Mouse (Mus musculus) limb, embryonic 15.5 days (tissue): Measurements from ENCODE around the gene Atoh8. TPM values are rescaled to one million over a fixed set of nuclear protein-coding genes. Genes with fewer than 3 reads are reported as not detected.

Source experiments
- ATAC-seq: fragments of 200-750 bp; cut with Nextera tagmentation; 2 replicates; pipeline ENCODE4 v1.8.0; 2017; ENCODE audit warnings: low read depth, moderate TSS enrichment; ENCODE audit not compliant: insufficient number of reproducible peaks, low FRiP score, low TSS enrichment
- H3K27ac ChIP-seq: fragments of 300-500 bp; sonication (generic); 2 replicates; pipeline ENCODE4 v1.5.1; 2015; ENCODE audit warnings: moderate library complexity, mild to moderate bottlenecking, inconsistent platforms
- H3K27me3 ChIP-seq: fragments of 300-500 bp; sonication (generic); 2 replicates; pipeline ENCODE4 v1.6.1; 2015; ENCODE audit warnings: inconsistent platforms
- H3K36me3 ChIP-seq: fragments of 300-500 bp; sonication (generic); 2 replicates; pipeline ENCODE4 v1.6.1; 2015; ENCODE audit warnings: inconsistent platforms
- H3K4me1 ChIP-seq: fragments of 300-500 bp; sonication (generic); 2 replicates; pipeline ENCODE4 v1.6.1; 2015; ENCODE audit warnings: inconsistent platforms
- H3K4me2 ChIP-seq: fragments of 300-500 bp; sonication (generic); 2 replicates; pipeline ENCODE4 v1.6.1; 2015; ENCODE audit warnings: mild to moderate bottlenecking, inconsistent platforms
- H3K4me3 ChIP-seq: fragments of 300-500 bp; sonication (generic); 2 replicates; pipeline ENCODE4 v1.5.1; 2015; ENCODE audit warnings: mild to moderate bottlenecking, inconsistent platforms
- H3K9ac ChIP-seq: fragments of 300-500 bp; sonication (generic); 2 replicates; pipeline ENCODE4 v1.6.1; 2015; ENCODE audit warnings: inconsistent platforms
- H3K9me3 ChIP-seq: fragments of 300-500 bp; sonication (generic); 2 replicates; pipeline ENCODE4 v1.6.1; 2016; ENCODE audit warnings: inconsistent platforms
- WGBS: fragments of 180-500 bp; shearing (Covaris S2); methylation state at CpG from one replicate; pipeline ENCODE4 v1.1.7; 2015; 5-methylcytosine and 5-hydroxymethylcytosine counted together
- polyA plus RNA-seq: library from polyadenylated mRNA; unstranded; fragments of >200 nt; fragmentation: Nextera tagmentation; extraction: Ambion mirVana; gene quantifications from 2 replicates; pipeline ENCODE4 v1.2.1, GENCODE M21; 2015

Gene Atoh8
- polyA plus RNA-seq, result 17.0 and 20.2 TPM in 2 replicates

DNA sequence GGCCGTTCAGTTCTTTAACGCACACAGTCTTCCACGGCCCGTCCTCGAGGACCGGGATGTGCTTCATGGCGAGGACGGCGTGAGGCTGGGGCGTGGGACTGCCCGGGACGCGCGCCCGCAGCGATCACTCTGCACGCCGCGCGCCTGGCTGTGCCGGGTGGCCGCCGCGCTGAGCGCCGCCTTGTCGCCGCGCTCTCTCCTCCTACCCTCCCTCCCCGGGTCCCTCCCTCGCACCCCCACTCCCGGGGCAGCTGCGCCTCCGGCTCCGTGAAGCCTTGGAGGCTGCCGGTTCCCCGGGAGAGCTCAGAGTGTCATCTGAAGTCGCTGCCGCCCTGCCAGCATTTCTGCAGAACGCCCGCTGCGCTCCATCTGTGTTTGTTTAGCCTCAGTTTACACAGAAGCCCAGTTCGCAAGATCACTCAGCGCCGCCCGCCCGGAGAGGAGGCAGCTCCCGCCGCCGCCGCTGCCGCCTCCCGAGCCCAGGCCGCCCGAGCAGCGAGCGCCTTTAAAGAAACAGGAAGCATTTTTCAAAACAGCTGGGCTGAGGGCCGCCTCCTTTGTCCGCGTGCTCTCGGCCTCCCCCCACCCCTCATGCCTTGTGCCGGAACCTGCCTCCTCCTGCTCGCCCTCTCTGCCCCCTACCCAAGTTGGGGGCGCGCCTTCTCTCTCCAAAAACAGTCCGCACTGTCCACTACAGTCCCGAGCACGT, at the start of gene Atoh8:
Atoh8 (minus strand) TSS at position 480 of the 709 bp plus-strand sequence.
- 0 out of 2 replicates have a peak, but pooled peaks have one; percentile 31 for ATAC-seq
- Histone ChIP-seq H3K4me2 (peak within 1 kb of the TSS; percentile 97), H3K27me3 (peaks cover 22% of the 10 kb centered on the region), H3K9ac (peak within 1 kb of the TSS; percentile 58), H3K4me1 (peaks cover 89% of the 10 kb centered on the region), H3K9me3 (no peaks in the 10 kb centered on the region), H3K36me3 (no peaks in the 10 kb centered on the region), H3K27ac (peak within 1 kb of the TSS; percentile 80), H3K4me3 (peak within 1 kb of the TSS; percentile 70)
- WGBS, result 1% methylated on average over 66 of the region's 68 CpGs

DNA sequence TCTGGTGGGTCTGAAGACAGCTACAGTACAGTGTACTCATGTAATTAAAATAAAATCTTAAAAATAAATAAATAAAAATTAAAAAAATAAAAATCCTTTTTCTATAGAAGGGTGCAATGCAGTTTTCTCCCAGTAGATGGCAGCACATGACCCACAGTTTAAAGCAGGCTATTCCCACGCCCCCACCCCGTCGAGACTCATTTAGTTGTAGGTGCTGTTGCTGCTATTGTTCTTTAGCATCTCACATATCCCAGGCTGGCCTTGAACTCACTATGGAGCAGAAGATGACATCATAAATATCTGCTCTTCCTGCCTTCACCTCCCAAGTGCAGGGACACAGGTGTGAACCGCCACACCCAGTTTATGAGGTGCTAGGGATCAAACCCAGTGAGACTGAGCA, 48.5 kb upstream of the Atoh8 start:
- Histone ChIP-seq H3K4me2 (no peak overlapping the region), H3K4me3 (no peak overlapping the region), H3K36me3 (no peaks in the 10 kb centered on the region), H3K9ac (no peak overlapping the region), H3K27me3 (0 out of 2 replicates have a peak, but pooled peaks cover 2% of the 10 kb centered on the region), H3K4me1 (0 out of 2 replicates have a peak, but pooled peaks cover 3% of the 10 kb centered on the region), H3K27ac (no peak overlapping the region), H3K9me3 (no peaks in the 10 kb centered on the region)
- WGBS, result 14% methylated on average over 4 of the region's 4 CpGs
- no peak for ATAC-seq

DNA sequence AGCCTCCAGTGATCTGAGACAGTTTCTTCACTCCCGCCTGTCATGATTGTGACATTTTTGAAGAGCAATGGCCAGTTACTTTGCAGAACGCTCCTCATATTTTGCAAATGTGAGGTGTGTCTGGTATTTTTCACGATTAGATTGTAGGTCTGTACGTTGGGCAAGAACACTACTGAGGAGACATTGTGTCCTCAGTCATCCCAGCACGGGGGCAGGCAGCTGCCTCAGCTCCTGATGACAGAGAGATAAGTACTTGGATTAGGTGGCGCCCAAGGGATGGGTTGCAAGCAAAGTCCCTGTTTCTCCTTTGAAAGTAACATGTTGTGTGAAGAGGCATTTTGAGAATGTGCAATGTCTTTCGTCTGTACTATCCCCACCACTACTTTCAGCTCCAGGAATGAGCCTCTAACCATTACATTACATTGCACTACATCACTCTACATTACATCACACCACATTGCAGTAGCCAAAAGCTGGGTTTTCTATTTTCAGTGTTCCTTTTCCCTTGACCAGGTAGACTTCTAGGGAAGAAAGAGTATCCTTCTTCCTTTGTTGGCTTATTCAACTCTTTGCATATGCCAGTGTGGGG, 45.1 kb upstream of the Atoh8 start:
- H3K27me3 ChIP-seq, result no peaks in the 10 kb centered on the region
- H3K9ac ChIP-seq, result no peak overlapping the region
- H3K4me2 ChIP-seq, result no peak overlapping the region
- no peak for ATAC-seq
- H3K4me3 ChIP-seq, result no peak overlapping the region
- no peaks in the 10 kb centered on the region for H3K36me3 ChIP-seq
- H3K9me3 ChIP-seq, result no peaks in the 10 kb centered on the region
- 62% methylated on average over 7 of the region's 7 CpGs for WGBS
- H3K4me1 ChIP-seq, result 0 out of 2 replicates have a peak, but pooled peaks cover 3% of the 10 kb centered on the region
- no peak overlapping the region for H3K27ac ChIP-seq

DNA sequence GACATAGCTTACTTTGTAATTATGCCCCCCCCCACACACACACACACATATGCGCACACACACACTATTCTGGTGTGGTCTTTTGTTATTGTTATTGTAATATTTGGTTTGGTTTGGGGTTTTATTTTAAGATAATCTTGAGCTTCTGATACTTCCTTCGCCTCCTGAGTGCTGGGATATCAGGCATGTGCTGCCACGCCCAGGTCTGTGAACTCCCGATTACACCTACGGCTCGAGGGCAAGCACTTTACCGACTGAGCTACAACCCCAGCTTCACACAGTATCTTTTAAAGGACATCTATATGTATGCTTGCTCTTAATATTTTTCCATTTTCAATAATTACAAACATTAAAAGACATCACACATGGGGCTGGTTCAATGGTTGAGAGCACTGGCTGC, 44.1 kb upstream of the Atoh8 start:
- H3K4me1 ChIP-seq, result 0 out of 2 replicates have a peak, but pooled peaks cover 3% of the 10 kb centered on the region
- no peaks in the 10 kb centered on the region for H3K27me3 ChIP-seq
- no peaks in the 10 kb centered on the region for H3K36me3 ChIP-seq
- H3K9me3 ChIP-seq, result no peaks in the 10 kb centered on the region
- H3K4me2 ChIP-seq, result no peak overlapping the region
- ATAC-seq, result no peak
- H3K4me3 ChIP-seq, result no peak overlapping the region
- no peak overlapping the region for H3K27ac ChIP-seq
- H3K9ac ChIP-seq, result no peak overlapping the region
- WGBS, result 72% methylated on average over 7 of the region's 7 CpGs

DNA sequence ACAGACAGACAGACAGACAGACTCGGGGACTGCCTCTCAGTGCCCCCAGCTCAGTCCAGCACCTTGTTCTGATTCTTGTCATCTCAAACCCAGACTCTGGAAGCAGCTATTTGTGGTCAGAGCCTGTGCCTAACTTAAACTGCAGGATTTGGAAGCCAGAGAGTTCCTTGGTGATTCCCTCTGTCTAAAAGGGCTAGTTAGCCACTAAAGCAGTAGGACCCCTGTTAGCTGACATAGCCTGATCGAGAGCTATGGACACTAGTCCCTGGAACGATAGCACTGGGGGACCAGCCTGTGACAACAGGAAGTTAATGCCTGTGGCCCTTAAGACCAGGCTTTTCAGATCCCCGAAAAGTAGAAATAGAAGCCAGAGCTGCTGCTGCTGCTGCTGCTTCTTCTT, 43.5 kb upstream of the Atoh8 start:
- no peaks in the 10 kb centered on the region for H3K9me3 ChIP-seq
- no peak for ATAC-seq
- H3K4me3 ChIP-seq, result no peak overlapping the region
- no peaks in the 10 kb centered on the region for H3K4me1 ChIP-seq
- 67% methylated on average over 4 of the region's 4 CpGs for WGBS
- H3K27ac ChIP-seq, result no peak overlapping the region
- no peak overlapping the region for H3K4me2 ChIP-seq
- H3K9ac ChIP-seq, result no peak overlapping the region
- no peaks in the 10 kb centered on the region for H3K27me3 ChIP-seq
- H3K36me3 ChIP-seq, result no peaks in the 10 kb centered on the region

DNA sequence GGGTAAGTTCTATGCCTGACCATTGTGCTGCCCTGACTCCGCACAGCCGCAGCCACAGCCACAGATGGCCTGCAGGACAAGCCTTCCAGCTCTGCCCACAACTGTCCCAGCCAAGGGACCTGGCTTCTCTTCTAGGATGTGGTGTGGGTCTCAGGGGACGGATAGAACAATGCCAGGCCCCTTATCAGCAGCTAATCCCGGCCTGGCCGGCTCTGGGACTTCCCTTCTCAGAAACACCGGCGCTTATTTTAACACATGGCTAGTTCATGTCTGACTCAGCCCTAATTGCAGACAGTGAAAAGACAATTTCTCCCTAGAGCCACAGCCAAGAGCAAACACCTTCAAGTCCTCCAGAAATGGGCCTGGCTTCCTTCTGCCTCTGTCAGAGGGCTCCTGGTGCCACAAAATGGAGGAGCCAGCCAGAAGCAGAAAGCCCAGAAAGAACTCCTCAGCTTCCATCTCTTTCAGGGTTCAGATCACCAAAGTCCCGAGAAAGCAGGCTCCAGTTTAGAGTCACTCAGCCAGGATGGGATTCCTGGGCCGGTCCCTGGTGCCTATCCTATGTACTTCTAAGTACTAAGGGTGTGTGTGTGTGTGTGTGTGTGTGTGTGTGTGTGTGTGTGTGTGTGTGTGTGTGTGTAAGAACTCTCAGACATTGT, 42.3 kb upstream of the Atoh8 start:
- Histone ChIP-seq H3K4me2 (no peak overlapping the region), H3K9ac (no peak overlapping the region), H3K27me3 (no peaks in the 10 kb centered on the region), H3K36me3 (no peaks in the 10 kb centered on the region), H3K9me3 (no peaks in the 10 kb centered on the region), H3K4me3 (no peak overlapping the region), H3K27ac (no peak overlapping the region), H3K4me1 (no peaks in the 10 kb centered on the region)
- ATAC-seq, result no peak; the same call in 1 of the 2 replicates
- WGBS, result 75% methylated on average over 9 of the region's 9 CpGs

DNA sequence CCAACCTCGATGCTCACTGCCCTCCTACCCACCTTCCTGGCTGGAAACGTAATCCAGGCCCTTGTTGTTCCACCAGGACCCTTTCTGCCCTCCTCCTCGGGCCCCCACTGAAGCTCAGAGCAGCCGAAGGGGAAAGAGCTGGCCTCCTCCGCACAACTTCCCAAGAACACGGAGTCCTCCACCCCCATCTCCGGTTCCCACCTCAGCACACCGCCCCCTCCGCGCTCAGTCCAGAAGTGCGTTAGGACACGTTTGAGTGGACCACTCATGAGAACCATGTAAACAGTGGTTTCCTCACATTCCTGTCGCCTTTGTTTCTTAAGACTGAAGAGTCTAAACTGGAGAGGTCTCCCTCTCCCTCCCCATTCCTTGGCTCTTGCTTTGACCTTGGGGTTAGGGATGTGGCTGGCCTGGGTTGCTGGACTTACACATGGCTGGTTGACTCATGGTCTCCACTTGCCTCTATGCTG, 41.6 kb upstream of the Atoh8 start:
- no peak for ATAC-seq
- Histone ChIP-seq H3K4me2 (no peak overlapping the region), H3K9ac (no peak overlapping the region), H3K4me3 (no peak overlapping the region), H3K27ac (no peak overlapping the region), H3K9me3 (no peaks in the 10 kb centered on the region), H3K4me1 (no peaks in the 10 kb centered on the region), H3K27me3 (no peaks in the 10 kb centered on the region), H3K36me3 (no peaks in the 10 kb centered on the region)
- WGBS, result 80% methylated on average over 13 of the region's 13 CpGs

DNA sequence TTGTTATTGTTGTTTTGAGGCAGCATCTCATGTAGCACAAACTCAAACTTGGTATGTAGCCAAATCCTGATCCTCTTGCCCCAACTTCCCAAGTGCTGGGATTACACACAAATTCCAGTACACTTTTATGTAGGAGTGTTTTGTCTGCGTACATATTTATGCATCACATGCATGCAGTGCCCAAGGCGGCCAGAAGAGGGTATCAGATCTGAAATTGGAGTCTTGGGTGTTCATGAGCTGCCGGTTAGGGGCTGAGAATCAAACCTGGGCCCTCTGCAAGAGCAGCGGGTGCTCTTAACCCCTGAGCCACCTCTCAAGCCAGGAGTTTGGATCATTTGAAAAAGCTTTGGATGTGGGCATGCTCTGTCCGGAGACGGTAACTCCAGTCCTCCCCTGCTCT, 40.8 kb upstream of the Atoh8 start:
- 87% methylated on average over 6 of the region's 6 CpGs for WGBS
- Histone ChIP-seq H3K4me3 (no peak overlapping the region), H3K9ac (no peak overlapping the region), H3K9me3 (no peaks in the 10 kb centered on the region), H3K27ac (no peak overlapping the region), H3K27me3 (no peaks in the 10 kb centered on the region), H3K36me3 (no peaks in the 10 kb centered on the region), H3K4me1 (no peaks in the 10 kb centered on the region), H3K4me2 (no peak overlapping the region)
- ATAC-seq, result no peak

DNA sequence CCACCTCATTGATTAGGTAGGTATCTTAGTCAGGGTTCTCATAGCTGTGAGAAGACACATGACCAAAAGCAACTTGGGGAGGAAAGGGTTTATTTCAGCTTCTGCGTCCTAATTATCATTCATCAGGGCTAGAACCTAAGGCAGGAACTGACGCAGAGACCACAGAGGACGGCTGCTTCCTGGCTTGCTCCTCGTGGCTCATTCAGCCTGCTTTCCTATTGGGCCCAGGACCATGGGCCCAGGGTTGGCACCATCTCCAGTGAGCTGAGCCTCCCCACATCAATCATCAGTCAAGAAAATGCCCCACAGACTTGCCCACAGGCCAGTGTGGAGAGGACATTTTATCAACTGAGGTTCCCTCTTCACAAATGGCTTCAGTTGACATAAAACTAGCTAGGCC, 40.1 kb upstream of the Atoh8 start:
- WGBS, result 69% methylated on average over 4 of the region's 4 CpGs
- Histone ChIP-seq H3K27me3 (no peaks in the 10 kb centered on the region), H3K36me3 (no peaks in the 10 kb centered on the region), H3K4me2 (no peak overlapping the region), H3K4me1 (no peaks in the 10 kb centered on the region), H3K27ac (no peak overlapping the region), H3K9ac (no peak overlapping the region), H3K4me3 (no peak overlapping the region), H3K9me3 (no peaks in the 10 kb centered on the region)
- no peak for ATAC-seq

DNA sequence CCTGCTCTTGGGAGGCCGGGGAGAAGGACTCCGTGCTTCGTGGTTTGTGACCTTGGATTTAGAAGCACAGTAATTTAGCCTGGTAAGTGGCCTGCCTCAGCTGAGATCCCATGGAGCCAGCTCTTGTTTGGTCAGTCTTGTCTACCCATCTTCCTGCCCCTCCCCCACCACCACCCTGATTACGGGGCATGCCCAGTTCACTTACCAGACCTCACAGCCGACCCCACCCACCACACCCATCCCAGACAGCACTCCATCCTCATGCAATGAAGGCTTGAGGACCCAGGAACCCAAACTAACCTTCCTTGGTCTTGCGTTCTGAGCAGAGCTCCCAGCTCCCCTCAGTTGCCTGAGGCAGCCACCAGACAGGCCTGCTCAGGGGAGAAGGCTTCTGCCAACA, 37.8 kb upstream of the Atoh8 start:
- Histone ChIP-seq H3K9me3 (no peaks in the 10 kb centered on the region), H3K27ac (no peak overlapping the region), H3K27me3 (no peaks in the 10 kb centered on the region), H3K4me3 (no peak overlapping the region), H3K9ac (no peak overlapping the region), H3K4me2 (no peak overlapping the region), H3K4me1 (no peaks in the 10 kb centered on the region), H3K36me3 (no peaks in the 10 kb centered on the region)
- 79% methylated on average over 6 of the region's 6 CpGs for WGBS
- no peak for ATAC-seq

DNA sequence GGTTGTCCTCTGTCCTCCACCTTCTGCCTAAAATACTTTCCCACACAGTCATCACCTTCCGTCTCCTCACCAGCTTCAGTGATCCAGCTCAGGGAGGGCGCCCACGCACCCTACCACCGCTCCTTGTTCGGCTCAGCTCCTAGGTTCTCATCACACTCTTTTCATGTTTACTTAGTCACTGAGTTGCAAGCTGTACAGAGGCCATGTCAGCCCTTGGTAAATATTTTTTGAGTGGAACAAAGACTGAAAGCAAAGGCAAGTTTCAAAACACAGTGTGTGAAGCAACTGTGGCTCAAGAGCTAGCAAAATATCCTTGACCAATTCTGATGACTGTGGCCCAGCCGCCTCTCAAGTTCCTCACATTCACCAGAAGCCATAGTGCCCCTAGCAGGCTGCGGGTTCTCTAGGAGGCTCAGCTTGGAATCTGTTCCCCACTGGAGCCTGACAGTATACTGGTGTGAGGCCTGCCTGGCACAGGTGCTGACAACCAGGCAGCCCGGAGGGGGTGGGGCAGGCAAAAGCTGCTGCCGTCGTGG, 36.9 kb upstream of the Atoh8 start:
- Histone ChIP-seq H3K9ac (no peak overlapping the region), H3K9me3 (no peaks in the 10 kb centered on the region), H3K4me2 (no peak overlapping the region), H3K4me3 (no peak overlapping the region), H3K4me1 (no peaks in the 10 kb centered on the region), H3K27me3 (no peaks in the 10 kb centered on the region), H3K27ac (no peak overlapping the region), H3K36me3 (no peaks in the 10 kb centered on the region)
- WGBS, result 77% methylated on average over 10 of the region's 10 CpGs
- ATAC-seq, result no peak
